Mouse (Mus musculus) cortical plate, adult 2 months (tissue): ENCODE measurements around the gene Exoc7.

ENCODE experiments used
- CTCF ChIP-seq: fragments of 200-500 bp; IDR thresholded peaks from 2 replicates; pipeline ENCODE4 v1.5.1; 2011; ENCODE audit warnings: mild to moderate bottlenecking, control low read depth, low read length; ENCODE audit not compliant: insufficient read depth; ENCODE audit errors: extremely low read depth
- POLR2A ChIP-seq: fragments of 200-500 bp; IDR thresholded peaks from 2 replicates; pipeline ENCODE4 v1.6.1; 2011; ENCODE audit warnings: mild to moderate bottlenecking, low read length, control low read depth; ENCODE audit not compliant: insufficient read depth; ENCODE audit errors: extremely low read depth

DNA sequence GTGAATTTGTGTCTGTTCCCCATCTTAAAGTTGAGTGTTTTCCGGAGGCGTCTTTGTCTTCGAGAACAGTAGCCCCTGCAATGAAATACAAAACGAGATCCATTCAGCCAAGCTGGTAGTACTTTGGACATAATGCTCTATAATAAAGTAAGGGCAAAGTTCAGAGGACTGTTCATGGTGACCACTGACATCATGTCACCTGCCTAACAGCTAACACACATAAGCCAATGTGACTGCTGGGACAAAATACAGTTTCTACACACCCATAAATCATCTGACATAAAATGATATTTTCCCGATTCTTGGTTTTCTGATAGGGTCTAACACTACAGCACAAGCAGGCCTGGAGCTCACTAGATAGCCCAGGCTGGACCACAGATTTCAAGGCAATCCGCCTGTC lies 38.7 kb downstream of the Exoc7 start:
- TF ChIP-seq POLR2A: no peak
- TF ChIP-seq CTCF: no peak
